21 mouse cellular contexts compared by ENCODE assay signal in genomic region chr11:80275011-80275410, GRCm38 (mm10). TPM values are rescaled to one million over a fixed set of nuclear protein-coding genes. Genes with fewer than 3 reads are reported as not detected.
DNase-seq lines count a peak whose midpoint lies in the region; ATAC-seq and TF ChIP-seq lines count a peak whose summit lies in the region.
"Had no signal": no experiment of that assay in that cellular context is flagged by ENCODE, and none has a peak within 500 bp of the region (broad histone marks: within the 10 kb centered on the region; RNA-seq: fewer than 3 reads in every experiment).

No protein-coding gene starts in this region.

- POLR2A ChIA-PET in Patski (lab: Charles Lee), result interaction anchor here (0.7 kb wide), 1 partner anchor 1388 kb away, joined by 3 read pairs; no protein-coding TSS in a partner anchor

- in situ Hi-C loops in Patski (cut with MboI; ENCODE audit: low pct_unique_long_range_greater_than_20kb), result loop anchor here (25.0 kb wide), 1 partner anchor 1337 kb away; no protein-coding TSS in a partner anchor

- no peak overlapping the region for H3K4me3 ChIP-seq in gastrocnemius, adult 2 months
- H3K4me3 ChIP-seq in layer of hippocampus, adult 2 months, result no peak overlapping the region
- H3K4me3 ChIP-seq: hindbrain, embryonic 12.5 days; lung, embryonic 15.5 days; midbrain, embryonic 12.5 days; neural tube, embryonic 13.5 days had no signal

- no peak for DNase-seq in gastrocnemius, adult 2 months
- no peak for DNase-seq in gastrocnemius, adult 18-20 months (ENCODE audit: low spot score)
- no peak for DNase-seq in layer of hippocampus, adult 2 months (ENCODE audit: low spot score in 2 of 2)
- no peak for DNase-seq in layer of hippocampus, postnatal 14 days (ENCODE audit: low spot score in 2 of 2)
- DNase-seq in 416B (ENCODE audit: low read depth) (peak; percentile 46), Patski (ENCODE audit: low read depth, low spot score) (no peak)
- no peak for DNase-seq in adrenal gland, adult 8-10 months
- DNase-seq in urinary bladder, postnatal 4 days (ENCODE audit: low spot score in 2 of 2), result no peak
- DNase-seq: adrenal gland, postnatal 36 days; cerebellum, adult 18-20 months; cerebellum, postnatal 25 days; embryo, embryonic 11 days; gastrocnemius, postnatal 10 days; heart, adult 18-20 months; liver; thymus, postnatal 36 days had no signal

- CTCF ChIA-PET in Patski (lab: Charles Lee), result interaction anchor here (0.8 to 2.3 kb wide), 4 partner anchors 10 to 76 kb away, joined by 3 to 8 read pairs (median 4); no protein-coding TSS in a partner anchor

- no peak overlapping the region for H3K27ac ChIP-seq in gastrocnemius, adult 2 months
- H3K27ac ChIP-seq in layer of hippocampus, adult 2 months, result no peak overlapping the region
- H3K27ac ChIP-seq: hindbrain, embryonic 12.5 days; lung, embryonic 15.5 days; macrophage; midbrain, embryonic 12.5 days; neural tube, embryonic 13.5 days had no signal

- H3K27me3 ChIP-seq in Patski, result no peaks in the 10 kb centered on the region
- H3K27me3 ChIP-seq: hindbrain, embryonic 12.5 days; lung, embryonic 15.5 days; midbrain, embryonic 12.5 days; neural tube, embryonic 13.5 days had no signal

- intact Hi-C loops in gastrocnemius, adult 2 months (cut with DNase I), result no loop called here

- no peak for ATAC-seq in Patski

- TF ChIP-seq CTCF in gastrocnemius, adult 2 months (IDR thresholded peaks at IDR 0.05), result peak; percentile 27; the same call in 1 of the 2 replicates
- peak; percentile 44 for TF ChIP-seq CTCF in layer of hippocampus, adult 2 months (conservative IDR thresholded peaks at IDR 0.05)
- TF ChIP-seq CTCF in Patski (IDR thresholded peaks at IDR 0.05), result peak; percentile 32

RNA-seq across cellular contexts. Expression of gene Rhbdl3, which starts 25.7 kb away (rescaled TPM):
- total RNA-seq in gastrocnemius, adult 2 months (2021), result 1 to 10 TPM; 3.9 to 7.6 TPM
- 1 to 10 TPM; 4.2 to 5.1 TPM for total RNA-seq in gastrocnemius, adult 18-20 months (2021)
- total RNA-seq in layer of hippocampus, adult 2 months (2021), result 10 to 100 TPM; 27.2 to 27.6 TPM
- 10 to 100 TPM; 28.0 to 28.9 TPM for total RNA-seq in layer of hippocampus, postnatal 14 days (2021)
- polyA plus RNA-seq in Patski (2021), result 5.8 TPM
- 10 to 100 TPM in 1 of 4 experiments, 1 to 10 TPM in 3; 3.0 to 12.1 (median 7.0) TPM for total RNA-seq in adrenal gland, adult 8-10 months (2022)
